Mouse (Mus musculus) WW6 (cell line): ENCODE results near the gene P2rx3.

Experiments
- DNase-seq: peaks from one replicate; pipeline ENCODE4 v3.0.0-alpha.2; 2013; ENCODE audit warnings: low read depth, low spot score

P2rx3 gene

GRCm38 (mm10) chr2:84987930-84988329 lies 49.3 kb downstream of the P2rx3 start, which contains the start of gene Prg3:
Gene Prg3, plus strand, starts transcription at chr2:84988215.
- no peak for DNase-seq

- no peak for DNase-seq
These were observed 57.1 kb downstream of the P2rx3 start, which contains the start of gene Prg2 for GRCm38 (mm10) chr2:84980188-84980587. Gene Prg2, plus strand, starts transcription at chr2:84980461.

- no peak for DNase-seq
These were observed 61.7 kb downstream of the P2rx3 start for GRCm38 (mm10) chr2:84975580-84975979.

GRCm38 (mm10) chr2:84967318-84967991 lies 69.8 kb downstream of the P2rx3 start:
- DNase-seq, result no peak

- DNase-seq, result no peak
These were observed 73.0 kb downstream of the P2rx3 start for GRCm38 (mm10) chr2:84964111-84964801.

- no peak for DNase-seq
These were observed 74.3 kb downstream of the P2rx3 start for GRCm38 (mm10) chr2:84962906-84963507.

- no peak for DNase-seq
These were observed 75.4 kb downstream of the P2rx3 start for GRCm38 (mm10) chr2:84961901-84962300.

GRCm38 (mm10) chr2:84961300-84961699 lies 76.0 kb downstream of the P2rx3 start:
- no peak for DNase-seq

GRCm38 (mm10) chr2:84958588-84959264 lies 78.5 kb downstream of the P2rx3 start:
- DNase-seq, result no peak

- no peak for DNase-seq
These were observed 81.0 kb downstream of the P2rx3 start for GRCm38 (mm10) chr2:84956274-84956673.

- DNase-seq, result no peak
These were observed 81.8 kb downstream of the P2rx3 start for GRCm38 (mm10) chr2:84955435-84955834.

GRCm38 (mm10) chr2:84952693-84953092 lies 84.6 kb downstream of the P2rx3 start:
- no peak for DNase-seq

GRCm38 (mm10) chr2:84952251-84952650 lies 85.0 kb downstream of the P2rx3 start:
- DNase-seq, result no peak

GRCm38 (mm10) chr2:84951027-84951426 lies 86.2 kb downstream of the P2rx3 start:
- no peak for DNase-seq

GRCm38 (mm10) chr2:84948721-84949120 lies 88.5 kb downstream of the P2rx3 start:
- no peak for DNase-seq
